Mouse (Mus musculus): ENCODE results near the gene Angpt4.

Gene Angpt4

DNA sequence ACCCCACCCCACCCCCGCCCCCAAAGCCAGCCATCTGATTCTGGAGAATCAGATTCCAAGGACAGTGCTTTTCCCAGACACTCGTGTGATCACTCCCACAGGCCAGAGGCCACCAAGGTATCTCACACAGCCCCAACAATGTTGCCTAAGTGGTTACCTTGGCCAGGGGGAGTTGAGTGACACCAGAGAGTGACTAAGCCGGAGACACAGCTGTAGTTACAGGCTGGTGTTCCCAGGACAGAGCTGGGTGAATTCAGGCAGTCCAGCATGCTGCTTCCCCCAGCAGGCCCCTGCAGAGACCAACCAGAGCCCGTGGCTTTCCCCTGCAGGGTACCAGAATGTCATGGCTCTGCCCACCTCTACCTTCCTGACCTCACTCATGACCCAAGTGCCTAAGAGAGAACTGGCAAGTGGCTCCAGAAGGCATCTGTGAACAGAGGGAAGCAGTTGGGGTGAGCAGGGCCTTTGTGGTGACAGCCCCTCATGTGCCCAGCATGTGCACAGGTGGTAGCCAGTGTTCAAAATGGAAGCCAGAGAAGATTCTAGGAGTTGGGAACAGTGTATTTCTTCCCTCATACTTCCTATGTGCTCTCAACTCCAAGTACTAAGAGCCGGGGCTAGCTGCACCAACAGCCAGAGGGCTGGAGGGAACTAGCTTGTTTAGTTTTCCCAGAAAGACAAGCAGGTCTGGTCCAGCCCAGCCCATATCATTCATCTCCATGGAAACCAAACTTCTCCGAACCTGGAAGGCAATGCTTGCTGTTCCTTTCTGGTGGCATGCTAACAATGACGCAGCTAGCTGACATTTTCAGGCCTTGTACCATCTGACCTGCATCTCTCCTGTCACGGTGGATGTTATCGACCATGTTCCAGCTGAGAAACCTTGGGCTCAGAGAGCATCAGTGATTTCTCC lies 50.5 kb downstream of the Angpt4 start:
- no peak for DNase-seq (ENCODE audit: low spot score)

DNA sequence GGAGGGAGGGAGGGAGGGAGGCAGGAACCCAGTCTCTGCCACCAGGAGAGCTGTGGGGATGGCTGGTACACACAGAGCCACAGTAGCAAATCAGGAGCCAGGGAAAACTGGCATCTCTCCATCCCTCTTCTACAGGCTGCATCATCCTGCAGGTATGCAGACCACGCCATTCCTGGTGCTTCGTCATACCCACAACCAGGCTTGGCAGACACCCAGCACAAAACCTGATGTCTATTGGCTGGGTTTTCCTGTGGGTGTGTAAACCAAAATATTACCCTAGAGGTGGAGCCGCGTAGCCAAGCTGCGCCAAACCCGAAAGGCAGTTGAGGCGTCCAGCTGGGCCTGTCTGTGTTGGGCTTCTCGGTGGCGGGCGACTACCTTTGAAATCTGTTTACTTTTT lies 51.5 kb downstream of the Angpt4 start:
- no peak for DNase-seq (ENCODE audit: low spot score)

DNA sequence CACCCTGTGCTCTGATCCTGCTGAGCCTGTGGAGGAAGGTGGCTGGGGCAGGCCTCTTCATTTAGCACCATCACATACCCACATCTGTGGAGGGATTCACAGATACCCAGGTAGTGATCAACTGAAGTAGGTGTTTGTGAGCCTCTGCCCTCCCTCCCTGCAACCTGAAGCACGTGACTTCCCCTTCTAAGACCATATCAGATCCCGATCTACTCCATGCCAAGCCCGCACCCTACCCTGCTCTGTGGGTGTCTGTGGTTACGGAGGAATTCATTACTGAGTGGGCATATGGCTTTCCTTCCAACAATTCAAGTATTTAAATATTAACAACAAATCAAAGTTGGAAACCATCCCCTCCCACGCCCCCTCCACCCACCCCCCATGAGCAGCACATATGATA lies 52.3 kb downstream of the Angpt4 start:
- no peak for DNase-seq (ENCODE audit: low spot score)

DNA sequence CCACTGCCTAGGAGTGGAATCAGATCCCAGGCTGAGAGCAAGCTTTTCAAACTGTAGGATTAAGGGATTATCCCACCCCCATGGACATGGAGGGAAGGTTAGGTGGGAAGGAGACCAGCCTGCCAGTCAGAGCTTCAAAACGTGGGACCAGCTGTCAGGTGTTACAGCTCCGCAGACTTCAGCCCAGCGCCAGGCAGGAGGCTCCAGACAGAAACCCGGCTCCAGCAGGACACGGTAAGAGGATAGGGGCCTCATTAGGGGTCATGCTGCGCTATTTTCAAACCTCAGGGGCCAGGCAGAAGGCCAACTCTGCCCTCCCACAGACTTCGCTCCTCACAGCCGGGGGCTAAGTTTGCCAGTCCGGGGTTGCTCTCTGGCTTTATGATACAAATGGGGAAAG lies 53.0 kb downstream of the Angpt4 start:
- DNase-seq (ENCODE audit: low spot score), result peak; percentile 61

DNA sequence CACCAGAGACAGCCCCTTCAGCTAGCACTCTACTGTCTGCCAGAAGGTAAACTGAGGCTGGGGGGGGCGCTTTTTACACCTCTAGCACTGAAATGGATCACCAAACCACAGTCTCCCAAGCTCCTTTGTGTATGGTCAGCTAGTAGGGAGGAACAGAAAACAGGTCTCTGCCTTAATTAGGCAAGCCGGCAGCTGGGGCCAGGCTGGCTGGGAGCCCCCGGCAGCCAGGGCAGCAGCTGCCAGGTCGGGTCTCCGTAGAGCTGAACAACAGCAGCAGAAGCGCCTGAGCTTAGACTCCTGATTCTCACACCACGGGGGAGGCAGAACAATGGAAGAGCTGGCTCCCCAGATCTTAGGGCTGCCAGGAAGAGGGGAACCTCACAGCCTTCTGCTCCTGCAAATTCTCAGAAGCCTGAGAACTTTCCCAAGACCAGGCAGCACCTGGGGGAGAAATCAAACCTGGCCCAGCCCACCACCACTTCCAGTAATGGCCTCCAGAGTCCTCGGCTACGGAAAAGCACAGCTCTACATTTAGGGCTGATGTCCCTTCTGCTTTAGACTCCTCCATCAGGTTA lies 56.3 kb downstream of the Angpt4 start:
- DNase-seq (ENCODE audit: low spot score), result peak; percentile 78

DNA sequence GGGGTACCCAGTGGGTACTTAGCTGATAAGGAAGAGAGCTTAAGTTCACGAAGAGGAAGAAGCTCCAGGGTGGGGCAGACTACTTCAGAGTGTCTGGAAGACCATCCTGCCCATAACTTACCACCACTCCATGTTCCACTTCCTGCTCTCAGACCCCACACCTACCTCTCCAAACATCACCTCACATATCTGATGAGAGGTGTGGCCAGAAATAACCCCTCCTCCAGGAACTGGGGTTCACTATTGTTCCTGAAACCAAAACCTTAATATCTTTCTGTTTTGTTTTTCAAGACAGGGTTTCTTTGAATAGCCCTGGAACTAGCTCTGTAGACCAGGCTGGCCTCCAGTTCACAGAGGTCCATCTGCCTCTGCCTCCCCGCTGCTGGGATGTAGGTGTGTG lies 56.8 kb downstream of the Angpt4 start:
- no peak for DNase-seq (ENCODE audit: low spot score)

DNA sequence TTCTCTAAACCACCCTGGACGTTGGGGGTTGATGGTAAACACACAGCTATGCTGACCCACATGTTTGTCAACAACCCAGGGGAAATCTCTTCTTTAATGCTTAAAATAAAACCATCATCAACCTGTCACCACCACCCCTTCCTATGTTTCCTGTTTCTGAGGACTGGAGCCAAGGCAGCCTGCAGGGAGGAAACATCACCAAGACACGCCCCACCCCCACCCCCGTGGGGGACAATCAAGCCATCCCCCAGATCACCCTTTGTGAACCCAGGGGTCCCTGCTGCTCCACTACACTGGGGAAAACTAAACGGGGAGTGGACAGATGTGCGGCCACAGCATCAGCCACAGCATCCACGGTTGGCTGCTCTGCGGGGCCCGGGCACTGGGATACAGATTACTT lies 57.4 kb downstream of the Angpt4 start:
- DNase-seq (ENCODE audit: low spot score), result no peak

DNA sequence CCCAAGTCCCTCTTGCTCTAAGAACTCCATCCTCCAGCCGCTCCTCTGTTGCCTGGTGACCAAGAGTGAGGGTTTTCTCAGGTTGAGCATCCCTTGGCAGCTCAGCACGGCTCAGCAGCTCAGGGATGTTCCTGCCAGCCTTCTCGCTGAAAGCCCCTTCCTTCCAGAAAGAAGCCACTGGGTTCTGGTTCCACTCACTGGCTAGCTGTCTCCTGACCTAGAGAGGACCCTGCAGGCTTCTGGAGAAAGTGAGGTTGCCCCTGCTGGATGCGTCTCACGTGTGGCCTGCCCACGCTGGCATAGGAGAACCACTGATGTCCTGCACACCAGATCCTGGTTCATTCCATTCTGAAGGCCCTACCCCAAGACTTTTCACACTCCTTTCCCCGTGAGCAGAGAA lies 58.0 kb downstream of the Angpt4 start:
- no peak for DNase-seq (ENCODE audit: low spot score)

DNA sequence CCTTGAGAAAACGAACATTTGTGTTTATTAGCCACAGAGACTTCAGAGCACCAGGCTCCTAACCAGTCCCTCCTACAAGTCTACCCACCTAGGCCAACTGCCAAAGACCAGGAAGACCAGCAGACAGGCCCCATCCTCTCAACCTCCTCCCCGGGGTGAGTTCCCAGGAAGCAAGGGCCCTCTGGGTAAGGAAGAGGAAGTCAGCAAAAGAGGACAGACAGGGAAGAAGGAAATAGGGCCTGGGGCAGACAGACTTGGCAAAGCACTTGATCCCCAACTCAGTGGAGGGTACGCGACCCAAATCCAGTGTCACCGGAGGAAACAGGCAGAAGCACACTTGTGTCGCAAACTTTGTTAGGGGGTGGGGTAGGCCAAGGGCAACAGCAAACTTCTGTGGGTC lies 58.4 kb downstream of the Angpt4 start:
- DNase-seq (ENCODE audit: low spot score), result no peak

DNA sequence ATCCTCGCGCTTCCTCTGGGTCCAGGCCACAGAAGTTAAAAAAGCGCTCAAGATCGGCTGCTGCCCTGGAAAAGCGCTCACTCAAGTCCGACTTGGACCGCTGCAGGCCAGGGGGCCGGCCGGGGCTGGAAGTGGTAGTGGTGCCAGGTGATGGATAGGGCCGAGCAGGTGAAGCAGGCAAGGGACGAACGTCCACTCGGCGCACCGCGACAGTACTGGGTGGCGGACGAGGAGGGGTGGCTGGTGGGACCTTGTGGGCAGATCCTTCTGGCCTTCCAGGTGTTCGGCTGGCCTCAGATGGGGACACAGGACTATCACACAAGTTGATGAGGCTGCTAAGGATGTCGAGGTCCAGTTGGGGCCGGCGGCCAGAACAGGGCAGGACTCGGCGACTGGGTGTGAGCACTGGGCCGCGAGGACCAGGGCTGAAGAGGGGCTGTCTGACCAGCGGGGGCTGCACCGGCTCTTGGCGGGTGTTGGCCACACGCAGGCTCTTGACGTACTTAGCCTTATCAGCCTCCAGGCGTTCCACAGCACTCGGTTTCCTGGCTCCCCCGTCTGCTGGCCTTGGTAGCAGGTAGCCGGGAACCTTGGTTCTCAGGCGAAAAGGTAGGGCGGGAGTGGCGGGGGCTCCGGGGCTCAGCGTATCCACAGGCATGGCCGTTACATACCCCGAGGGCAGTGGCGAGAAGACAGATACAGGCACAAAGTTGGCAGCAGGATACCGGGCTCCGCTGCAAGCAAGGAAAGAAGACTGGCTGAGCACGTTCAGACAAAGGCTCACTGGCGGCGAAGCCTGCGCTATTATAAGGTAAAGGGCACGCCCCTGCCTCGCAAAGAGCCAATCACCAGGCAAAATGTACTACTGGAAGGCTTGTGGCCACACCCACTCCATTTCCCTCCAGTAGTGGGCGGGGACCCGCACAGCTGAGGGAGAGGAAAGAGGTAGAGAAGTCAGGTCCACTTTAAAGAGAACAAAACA lies 59.5 kb downstream of the Angpt4 start:
- DNase-seq (ENCODE audit: low spot score), result peak; percentile 90

DNA sequence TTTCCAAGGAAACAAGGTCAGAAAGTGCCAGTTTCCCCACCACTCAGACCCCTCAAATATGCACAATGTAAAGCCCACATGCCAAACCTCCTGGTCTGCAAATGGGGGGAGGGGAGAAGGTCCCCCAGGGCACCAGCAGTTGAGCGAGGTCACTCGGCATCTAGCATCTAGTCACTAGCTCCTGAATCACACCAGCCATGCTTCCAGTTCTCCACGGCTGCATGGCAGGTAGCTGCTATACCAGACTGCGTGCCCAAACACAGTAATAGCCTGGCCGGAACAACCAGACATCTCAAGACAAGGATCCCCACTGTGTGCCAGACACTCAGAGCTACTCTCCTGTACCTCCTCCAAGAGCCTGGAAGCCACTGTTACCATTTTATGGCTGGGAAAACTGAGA lies 60.7 kb downstream of the Angpt4 start:
- DNase-seq (ENCODE audit: low spot score), result no peak

DNA sequence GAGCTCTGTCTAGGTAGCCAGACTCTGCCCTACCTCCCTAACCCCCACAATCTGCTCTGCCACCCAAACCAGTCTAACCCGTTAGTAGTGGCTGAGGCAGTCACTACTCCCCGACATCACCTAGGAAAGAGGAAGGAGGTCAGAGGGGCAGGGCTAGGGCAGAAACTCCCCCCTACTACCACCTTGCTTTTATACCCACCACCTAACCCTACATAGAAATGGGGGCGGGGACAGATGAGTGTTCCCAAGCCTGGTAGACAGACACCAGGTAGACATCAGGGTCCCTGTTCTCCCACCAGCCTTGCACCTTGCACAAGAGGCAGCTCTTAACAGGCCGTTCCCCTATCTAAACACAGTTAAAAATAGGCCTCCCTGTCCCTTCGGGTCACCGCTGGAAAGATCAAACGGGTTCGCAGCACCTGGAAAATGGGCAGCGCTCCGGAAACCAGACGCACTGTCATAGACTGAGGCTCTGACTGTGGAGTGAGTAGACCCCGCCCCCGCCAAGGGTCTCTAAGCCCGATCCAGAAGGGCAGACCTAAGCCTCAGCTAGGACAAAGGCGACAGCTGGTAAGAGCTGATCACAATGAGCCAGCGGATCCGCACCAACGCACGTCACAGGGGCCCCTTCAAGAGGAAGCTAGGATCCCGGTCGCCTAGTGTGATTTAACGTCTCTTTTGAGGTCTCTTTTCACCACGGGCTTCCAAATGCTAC lies 62.0 kb downstream of the Angpt4 start:
- DNase-seq (ENCODE audit: low spot score), result peak; percentile 82

DNA sequence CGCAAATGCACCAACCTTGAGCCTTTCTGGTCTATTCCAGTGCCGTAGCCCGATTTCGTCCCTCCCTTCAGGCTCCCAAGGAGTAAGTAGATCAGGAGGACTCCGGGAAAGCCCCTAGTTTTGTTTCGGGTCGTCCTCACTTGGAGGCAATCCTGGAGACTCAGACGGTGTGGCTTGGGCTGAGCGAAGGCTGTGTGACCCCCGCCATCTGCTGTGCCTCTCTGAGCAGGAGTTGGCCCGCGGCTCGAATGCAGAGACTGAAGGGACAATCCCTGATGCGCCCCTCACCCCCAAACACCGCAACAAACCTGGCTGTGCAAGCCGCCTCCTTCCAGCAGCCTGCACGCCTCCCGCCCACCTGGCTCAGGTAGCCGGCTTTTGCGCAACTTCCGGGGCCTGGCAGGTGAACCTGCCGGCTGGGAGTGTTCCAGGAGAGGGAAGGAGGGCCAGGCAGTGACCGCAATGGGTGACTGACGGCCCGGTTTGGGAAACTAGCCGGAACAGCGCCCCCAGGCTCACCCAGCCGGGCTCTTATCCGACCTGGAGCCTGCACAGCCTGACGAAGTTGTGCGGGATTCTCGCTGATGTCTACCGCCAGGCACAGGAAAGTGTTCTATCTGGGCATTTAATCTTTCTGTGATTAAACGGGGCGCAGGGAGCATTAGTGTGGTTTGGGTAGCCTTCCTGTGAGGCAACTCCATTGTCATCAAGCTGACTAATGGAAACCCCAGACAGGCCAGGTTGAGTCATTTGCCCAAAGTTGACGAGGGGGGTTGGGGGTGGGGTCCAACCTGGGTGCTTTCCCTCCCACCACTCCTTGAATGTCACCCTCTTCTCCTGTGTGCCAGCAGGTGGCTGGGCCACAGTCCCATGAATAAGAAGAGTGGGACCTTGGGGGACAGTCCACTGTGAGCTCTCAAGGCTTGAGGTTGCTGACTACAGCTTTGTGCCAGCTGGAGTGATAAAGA lies 62.9 kb downstream of the Angpt4 start:
- DNase-seq (ENCODE audit: low spot score), result peak; percentile 62

DNA sequence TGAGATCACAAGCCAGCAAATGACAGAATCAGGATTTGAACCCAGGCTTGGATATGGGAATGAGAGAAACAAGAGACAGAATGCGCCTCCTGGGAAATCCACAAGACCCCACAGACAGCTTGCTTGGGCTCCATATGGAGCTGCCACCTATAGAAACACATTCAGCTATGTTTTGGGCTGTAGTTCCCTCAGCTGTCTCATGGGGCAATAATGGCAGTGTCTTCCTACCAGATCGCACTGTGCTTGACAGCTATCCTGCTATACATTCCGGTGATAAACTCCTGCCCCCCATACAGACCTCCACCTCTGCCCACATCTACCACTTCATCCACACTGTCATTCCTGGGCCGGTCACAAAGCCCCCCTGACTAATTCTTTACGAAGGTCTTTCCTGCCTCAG lies 64.3 kb downstream of the Angpt4 start:
- DNase-seq (ENCODE audit: low spot score), result no peak

DNA sequence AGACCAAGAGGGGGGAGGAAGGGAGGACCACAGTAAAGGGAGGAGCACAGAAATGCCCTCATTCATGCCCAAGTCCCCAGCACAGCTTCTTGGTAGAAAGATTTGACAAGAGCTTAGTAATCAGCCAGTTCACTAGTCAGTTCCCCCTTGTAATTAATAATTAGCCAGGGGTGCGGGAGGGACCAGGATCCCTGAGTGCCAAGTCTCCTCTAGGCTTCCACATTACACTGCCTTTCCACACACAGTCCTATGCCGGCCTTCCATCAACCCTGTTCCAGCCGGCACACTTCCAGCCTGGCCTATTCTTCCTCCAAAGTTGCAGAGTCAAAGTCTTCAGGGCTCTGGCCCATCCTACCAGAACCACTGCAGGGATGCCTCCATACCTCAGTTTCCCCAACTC lies 65.1 kb downstream of the Angpt4 start:
- no peak for DNase-seq (ENCODE audit: low spot score)

DNA sequence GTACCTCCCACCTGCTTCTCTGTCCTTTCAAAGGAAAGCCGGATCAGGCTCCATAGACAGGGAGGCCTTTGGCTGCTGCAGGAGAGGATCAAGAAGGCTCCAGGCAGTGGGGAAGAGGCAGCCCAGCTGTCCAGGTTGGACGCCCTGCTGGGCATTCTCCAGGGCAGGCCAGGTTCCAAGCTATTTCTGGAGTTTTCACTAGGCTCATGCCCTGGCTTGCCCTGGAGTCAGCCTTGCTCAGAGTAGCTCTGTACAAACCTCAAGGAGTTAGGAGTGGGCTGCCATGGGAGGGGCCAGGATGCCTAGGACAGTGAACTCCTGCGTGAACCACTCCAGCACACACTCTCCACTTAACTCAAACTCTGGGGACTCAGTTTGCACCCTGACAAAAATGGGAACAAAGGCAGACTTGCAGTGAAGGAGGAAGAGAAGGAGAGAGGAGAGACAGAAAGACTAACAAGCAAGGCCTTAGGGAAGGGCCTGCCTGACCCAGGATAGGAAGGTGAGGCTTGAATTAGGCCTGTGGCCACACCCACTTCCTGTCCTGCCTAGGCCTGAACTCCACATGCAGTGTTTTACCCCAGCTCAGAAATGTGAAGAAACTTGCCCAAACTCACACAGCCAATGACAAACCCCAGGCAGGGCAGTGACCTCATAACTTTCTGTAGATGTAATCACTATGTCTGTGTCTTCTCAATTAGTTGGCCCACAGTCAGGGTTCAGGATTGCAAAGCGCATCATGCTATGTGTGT lies 66.9 kb downstream of the Angpt4 start:
- no peak for DNase-seq (ENCODE audit: low spot score)

DNA sequence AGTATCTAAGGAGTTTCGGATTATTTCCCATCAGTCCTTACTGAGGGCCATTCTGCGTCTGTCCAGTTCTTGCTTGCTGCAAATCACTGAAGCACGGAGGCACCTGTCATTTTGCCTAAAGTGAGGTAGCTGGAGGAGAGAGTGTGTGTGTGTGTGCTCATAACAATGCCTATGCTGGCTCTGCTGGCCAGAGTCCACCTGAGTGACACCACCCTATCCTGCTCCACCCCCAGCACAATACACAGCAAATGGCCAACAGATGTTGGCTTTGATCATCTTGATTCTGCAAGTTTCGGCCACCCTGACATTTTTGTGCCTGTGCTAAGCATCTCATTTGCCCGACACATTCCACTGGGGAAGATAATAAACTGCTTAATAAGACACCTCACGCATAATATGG lies 67.5 kb downstream of the Angpt4 start:
- no peak for DNase-seq (ENCODE audit: low spot score)

DNA sequence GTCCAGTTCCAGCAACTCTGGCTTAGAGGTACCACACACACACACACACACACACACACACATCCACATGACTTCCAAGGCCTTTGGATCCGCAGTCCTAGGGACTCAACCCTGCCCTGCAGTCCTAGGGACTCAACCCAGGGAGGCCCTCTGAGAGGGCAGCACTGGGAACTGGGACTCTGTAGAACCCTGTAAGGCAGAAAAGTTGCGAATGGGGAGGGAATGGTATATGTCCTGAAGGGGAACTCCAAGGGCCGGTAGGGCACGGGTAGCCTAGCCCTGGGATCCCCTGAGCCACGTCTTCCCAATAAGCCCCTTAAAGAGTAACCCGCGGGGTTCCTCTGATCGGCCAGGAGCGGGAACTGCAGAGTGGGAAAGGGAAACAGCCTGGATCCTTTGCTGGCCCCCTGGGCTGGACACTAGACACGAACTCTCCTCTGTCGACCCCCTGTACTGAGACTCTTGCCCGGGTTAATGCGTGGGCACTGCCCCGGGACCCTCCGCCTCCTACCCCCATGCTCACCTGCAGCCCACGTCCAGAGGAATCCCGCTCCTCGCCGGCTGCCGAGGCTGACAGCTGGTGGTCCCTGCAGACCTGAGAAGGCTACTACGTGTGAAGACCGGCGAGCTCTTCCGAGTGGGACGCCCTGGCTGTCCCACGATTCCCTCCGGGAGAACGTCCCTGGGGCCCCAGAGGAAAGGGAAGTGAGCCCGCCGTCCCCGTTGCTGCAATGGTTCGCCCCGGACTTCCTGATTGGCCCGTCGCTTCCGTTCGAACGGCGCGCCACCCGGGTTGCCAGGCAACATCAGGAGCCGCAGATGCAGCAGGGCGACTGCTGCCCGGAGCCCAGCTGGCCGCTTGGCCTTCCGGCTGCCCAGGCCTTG lies 68.7 kb downstream of the Angpt4 start, which contains the start of gene Fam110a:
TSS of gene Fam110a (minus strand) at position 750 of the 885 bp plus-strand sequence.
- DNase-seq (ENCODE audit: low spot score), result peak; percentile 92

DNA sequence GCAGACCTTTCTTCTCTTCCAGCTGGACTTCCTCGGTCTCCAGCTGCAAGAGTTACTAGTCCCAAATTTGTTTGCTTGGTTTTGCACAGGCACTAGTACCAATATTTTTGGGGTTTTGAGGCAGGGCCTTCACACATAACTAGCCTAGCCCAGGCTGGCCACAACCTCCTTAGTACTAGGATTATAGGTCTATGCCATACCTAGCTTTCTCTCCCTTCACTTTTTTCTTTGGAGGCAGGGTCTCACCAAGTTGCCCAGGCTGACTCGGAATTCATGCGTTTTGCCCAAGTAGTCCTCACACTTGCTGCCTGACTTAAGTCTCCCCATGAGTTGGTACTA lies 69.3 kb downstream of the Angpt4 start:
- no peak for DNase-seq (ENCODE audit: low spot score)
